Mouse (Mus musculus): Measurements from ENCODE around the gene Akap2.

Akap2 gene

GRCm38 (mm10) chr4:57701576-57701975, 15.9 kb upstream of the Akap2 start:
- DNase-seq (ENCODE audit: low read depth in 1 of 2, low spot score in 2 of 2) = no peak

GRCm38 (mm10) chr4:57703574-57704470, 13.6 kb upstream of the Akap2 start:
- DNase-seq (ENCODE audit: low read depth in 1 of 2, low spot score in 2 of 2) = no peak

DNA sequence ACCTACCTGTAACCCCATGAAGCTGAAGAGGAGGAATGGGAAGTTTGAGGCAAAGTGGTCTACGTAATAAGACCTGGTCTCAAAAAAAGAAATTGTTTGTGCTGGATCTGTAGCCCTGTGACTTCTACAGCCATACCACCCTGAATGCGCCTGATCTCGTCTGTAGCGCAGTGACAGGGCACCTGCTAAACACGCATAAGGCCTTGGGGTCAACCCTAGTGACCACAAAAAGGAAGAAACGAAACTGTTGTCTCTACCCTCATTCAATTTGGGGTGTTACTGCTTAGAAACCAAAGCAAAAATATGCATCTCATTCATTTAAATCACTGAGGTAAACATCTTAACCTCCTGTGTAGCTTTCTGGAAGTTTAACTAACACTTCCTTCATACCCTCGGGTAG, 12.9 kb upstream of the Akap2 start:
- DNase-seq (ENCODE audit: low read depth in 1 of 2, low spot score in 2 of 2) = peak in 1 of 2 experiments; percentile 1

GRCm38 (mm10) chr4:57715849-57716248, 1.6 kb upstream of the Akap2 start:
- DNase-seq (ENCODE audit: low read depth in 1 of 2, low spot score in 2 of 2) = no peak

DNA sequence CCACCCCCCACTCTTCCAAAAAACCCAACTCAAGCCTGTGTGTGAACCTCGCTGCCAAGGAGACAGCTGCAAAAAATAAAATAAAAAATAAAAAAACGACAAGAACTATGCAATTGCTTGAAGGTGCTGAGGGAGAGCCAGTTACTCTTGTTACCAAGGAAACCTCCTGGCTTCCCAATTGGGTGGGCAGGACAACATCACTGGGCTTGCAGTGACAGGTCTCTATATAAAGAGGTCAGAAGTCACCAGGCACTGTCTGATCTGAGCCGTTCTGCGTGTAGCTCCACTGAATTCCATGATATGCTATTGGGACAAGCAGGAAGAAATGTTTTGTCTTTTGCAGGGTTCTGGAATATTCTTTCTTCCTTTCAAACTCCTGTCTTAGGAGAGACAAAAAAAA, 722 bp upstream of the Akap2 start:
- no peak for DNase-seq (ENCODE audit: low read depth in 1 of 2, low spot score in 2 of 2)

- DNase-seq (ENCODE audit: low read depth in 1 of 2, low spot score in 2 of 2) = no peak
Observed at GRCm38 (mm10) chr4:57719370-57719769, 1.9 kb downstream of the Akap2 start.

GRCm38 (mm10) chr4:57720869-57721361, 3.5 kb downstream of the Akap2 start:
- no peak for DNase-seq (ENCODE audit: low read depth in 1 of 2, low spot score in 2 of 2)

- no peak for DNase-seq (ENCODE audit: low read depth in 1 of 2, low spot score in 2 of 2)
Observed at GRCm38 (mm10) chr4:57722296-57722695, 4.8 kb downstream of the Akap2 start.

DNA sequence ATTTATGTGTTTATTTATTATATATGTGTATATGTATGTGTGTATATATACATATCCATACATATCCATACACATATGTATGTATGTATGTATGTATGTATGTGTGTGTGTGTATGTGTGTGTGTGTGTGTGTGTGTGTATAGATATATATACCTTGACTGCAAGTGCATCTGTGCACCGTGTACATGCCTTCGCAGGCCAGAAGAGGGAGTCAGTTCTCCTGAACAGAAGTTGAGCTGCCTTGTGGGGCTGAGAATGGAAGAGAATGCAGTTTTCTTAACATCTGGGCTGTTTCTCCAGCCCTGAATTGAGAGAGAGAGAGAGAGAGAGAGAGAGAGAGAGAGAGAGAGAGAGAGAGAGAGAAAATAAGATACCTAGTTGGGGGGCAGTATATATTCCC, 6.2 kb downstream of the Akap2 start:
- no peak for DNase-seq (ENCODE audit: low read depth in 1 of 2, low spot score in 2 of 2)

GRCm38 (mm10) chr4:57725569-57725968, 8.1 kb downstream of the Akap2 start:
- DNase-seq (ENCODE audit: low read depth in 1 of 2, low spot score in 2 of 2) = no peak

DNA sequence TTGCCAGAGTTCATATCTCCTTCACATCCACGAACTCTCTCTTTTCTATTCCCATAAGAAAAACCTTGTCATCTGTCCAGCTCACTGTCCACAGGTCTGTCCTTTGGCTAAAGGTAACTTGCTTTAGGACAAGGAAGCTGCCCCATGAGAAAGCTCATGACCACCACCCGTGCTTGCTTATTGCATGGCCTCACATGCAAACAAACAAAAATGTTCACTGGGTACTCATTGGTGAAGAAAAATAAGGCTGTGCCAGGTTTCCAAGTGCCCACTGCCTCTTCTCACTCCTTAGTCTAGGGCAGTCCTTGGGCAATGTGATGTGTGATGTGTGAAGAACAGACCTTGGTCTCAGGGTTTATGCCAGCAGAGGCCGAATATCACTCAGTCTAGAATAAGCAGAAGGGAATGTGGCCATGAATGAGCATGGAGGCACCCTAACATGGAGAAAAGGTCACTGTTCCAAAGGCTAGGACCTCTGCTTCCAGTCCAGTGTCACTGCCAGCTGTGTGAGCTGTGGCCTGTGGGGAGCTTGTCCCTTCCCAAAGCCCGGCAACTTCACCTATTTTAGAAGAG, 11.2 kb downstream of the Akap2 start:
- no peak for DNase-seq (ENCODE audit: low read depth in 1 of 2, low spot score in 2 of 2)

DNA sequence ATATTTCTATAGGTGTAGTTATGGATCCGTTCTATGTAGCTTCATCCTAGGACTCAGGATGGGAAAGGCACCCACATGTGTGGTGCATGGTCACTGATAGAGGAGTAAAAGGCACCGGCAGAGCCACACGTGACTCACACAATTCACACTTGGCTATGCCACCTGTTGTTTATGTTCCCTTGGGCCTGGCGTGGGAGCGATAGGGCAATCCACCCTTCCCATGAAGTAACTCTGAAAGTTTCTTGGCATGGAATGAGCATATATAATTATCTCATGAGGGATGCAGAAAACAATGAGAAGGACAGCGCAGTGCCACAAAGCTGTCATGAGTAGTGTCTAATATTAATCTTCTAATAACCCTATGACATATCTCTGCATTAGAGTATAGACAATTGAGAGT, 12.6 kb downstream of the Akap2 start:
- DNase-seq (ENCODE audit: low read depth in 1 of 2, low spot score in 2 of 2) = no peak

GRCm38 (mm10) chr4:57730801-57731598, 13.5 kb downstream of the Akap2 start:
- DNase-seq (ENCODE audit: low read depth in 1 of 2, low spot score in 2 of 2) = no peak

DNA sequence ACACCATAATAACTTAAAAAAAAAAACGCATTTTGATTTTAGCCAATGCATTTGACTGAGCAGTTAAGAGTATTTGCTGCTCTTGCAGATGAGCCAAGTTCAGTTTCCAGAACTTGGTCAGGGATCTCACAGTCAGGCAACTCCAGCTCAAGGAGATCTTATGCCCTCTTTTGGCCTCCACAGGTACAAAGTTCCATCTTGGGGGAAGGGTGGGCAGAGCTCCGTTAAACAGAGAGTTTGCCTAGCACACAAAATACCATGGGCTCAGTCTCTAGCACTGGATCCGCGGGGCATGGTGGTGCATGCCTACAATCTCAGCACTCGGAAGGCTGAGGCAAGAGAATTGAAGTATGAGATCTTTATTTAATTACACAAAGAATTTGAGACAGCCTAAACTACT, 14.9 kb downstream of the Akap2 start:
- DNase-seq (ENCODE audit: low read depth in 1 of 2, low spot score in 2 of 2) = no peak

- DNase-seq (ENCODE audit: low read depth in 1 of 2, low spot score in 2 of 2) = no peak
Observed at GRCm38 (mm10) chr4:57733445-57733844, 16.0 kb downstream of the Akap2 start.

DNA sequence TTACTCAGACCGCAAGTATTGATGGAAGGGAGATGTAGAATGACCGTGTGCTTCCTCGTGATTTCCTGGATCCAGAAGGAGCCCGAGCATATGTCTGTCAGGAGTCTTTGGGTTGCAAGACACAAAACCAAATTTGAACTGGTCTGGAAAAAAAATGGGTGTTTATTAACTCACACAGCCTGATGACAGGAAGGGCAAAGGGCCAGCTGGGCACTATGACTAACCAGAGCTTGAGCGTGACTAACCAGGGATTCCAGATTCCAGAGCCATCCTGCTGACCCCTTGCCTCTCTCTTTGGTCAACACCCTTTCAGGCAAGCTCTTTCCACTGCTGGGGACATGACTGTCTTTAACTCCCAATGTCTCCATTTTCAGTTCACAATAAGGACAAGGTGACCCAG, 18.0 kb downstream of the Akap2 start:
- DNase-seq (ENCODE audit: low read depth in 1 of 2, low spot score in 2 of 2) = no peak

DNA sequence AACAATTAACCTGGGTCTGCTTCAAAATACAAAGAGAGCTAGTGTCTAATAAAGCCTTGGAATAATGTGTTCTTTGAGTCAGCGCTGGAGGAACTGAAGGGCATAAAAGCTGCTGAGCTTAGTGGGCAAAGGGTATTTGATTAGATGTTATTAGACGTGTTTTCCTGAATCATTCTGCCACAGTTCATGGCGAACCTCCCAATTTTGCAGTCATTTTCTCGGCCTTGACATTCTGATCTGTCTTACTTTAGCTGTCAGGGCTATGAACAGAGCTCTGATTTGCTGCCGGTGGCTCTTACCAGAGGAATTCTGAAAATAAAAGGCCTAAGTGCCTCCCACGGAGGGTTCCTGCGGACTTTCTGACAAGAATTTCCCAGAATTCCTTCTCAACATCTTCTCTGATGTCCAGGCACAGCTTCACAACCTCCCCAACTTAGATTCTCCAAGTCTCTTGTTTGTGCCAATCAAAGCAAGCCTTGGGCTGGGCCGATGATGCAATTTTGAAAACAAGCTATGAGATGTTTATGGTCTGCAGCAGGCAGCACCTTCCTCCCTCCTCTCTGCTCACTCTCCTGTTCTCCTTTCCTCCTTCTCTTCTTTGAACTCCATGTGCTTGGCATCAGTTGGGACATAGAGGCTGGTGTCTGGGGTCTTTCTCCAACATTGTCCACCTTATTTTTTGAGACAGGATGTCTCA, 21.5 kb downstream of the Akap2 start:
- no peak for DNase-seq (ENCODE audit: low read depth in 1 of 2, low spot score in 2 of 2)

- no peak for DNase-seq (ENCODE audit: low read depth in 1 of 2, low spot score in 2 of 2)
Observed at GRCm38 (mm10) chr4:57743325-57743929, 26.0 kb downstream of the Akap2 start.

GRCm38 (mm10) chr4:57750651-57751050, 33.2 kb downstream of the Akap2 start:
- DNase-seq (ENCODE audit: low read depth in 1 of 2, low spot score in 2 of 2) = no peak

- no peak for DNase-seq (ENCODE audit: low read depth in 1 of 2, low spot score in 2 of 2)
Observed at GRCm38 (mm10) chr4:57751054-57751453, 33.6 kb downstream of the Akap2 start.

DNA sequence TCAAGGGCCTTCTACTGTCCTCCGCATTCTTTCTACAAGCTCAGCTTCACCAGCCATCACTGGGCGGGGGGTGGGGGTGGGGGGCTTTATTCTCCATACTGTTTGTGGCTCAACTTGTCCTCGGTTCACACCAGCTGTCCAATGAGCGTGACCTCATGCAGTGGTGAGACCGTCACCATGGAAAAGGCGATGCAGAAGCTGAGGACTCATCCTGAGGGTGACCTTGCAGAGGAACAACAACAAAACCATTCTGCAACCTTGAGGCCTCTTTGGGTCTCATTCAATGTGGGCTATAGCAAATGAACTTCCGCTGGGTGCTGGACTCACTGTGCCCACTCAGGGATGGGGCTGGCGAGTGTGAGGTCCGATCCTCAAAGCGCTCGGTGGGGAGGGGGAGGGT, 34.1 kb downstream of the Akap2 start:
- no peak for DNase-seq (ENCODE audit: low read depth in 1 of 2, low spot score in 2 of 2)
